Mouse (Mus musculus): ENCODE data around the gene Tfpi.

DNA sequence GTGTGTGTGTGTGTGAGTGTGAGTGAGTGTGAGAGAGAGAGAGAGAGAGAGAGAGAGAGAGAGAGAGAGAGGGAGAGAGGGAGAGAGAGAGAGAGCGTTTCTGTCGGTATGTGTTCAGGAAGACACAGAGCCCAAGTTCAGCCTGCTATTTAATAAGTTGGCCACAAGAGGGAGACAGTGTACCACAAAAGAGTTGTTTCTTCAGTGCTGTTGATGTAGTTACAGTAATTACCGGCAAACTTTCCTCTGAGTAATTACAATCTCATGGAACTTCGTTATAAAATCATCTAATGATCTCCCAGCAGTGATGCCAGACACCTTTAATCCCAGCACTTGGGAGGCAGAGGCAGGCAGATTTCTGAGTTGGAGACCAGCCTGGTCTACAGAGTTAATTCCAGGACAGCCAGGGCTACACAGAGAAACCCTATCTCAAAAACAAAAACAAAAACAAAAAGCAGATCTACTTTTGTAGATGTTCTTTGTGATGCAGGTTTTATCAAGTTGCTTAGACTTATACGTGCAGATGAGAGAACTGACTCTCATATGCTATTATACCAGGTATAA is 21.3 kb downstream of the Tfpi start:
- TF ChIP-seq POLR2A (IDR thresholded peaks at IDR 0.05; ENCODE audit: extremely low read depth, insufficient read depth, low read length): no peak
- peak; percentile 64 for TF ChIP-seq CTCF (IDR thresholded peaks at IDR 0.05; ENCODE audit: extremely low read depth, insufficient read depth, low read length)

Measured in cortical plate, adult 2 months (tissue).